Mouse (Mus musculus): Measurements from ENCODE around the gene Fgf10.

Gene Fgf10

DNA sequence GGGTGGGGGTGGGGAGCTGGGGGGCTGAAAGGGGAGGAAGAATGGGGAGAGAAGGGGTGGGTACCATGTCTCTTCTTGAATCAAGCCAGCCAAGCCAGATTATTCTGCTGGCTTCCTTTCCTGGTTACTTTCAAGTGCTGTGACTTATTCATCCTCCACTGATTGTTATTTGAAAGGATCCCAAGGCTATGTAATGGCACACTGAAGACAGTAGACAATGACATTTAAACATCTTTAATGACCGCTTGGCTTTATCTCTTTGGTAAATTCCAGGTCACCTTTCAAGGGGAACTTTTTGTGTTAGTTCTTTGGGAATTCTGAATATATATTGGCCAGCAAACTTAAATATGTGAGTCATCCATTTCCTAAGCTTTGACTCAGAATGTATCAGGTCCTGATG lies 47.1 kb downstream of the Fgf10 start:
- no peak for DNase-seq (ENCODE audit: low read depth, low spot score)

GRCm38 (mm10) chr13:118718396-118718795 lies 48.8 kb downstream of the Fgf10 start:
- no peak for DNase-seq (ENCODE audit: low read depth, low spot score)

DNA sequence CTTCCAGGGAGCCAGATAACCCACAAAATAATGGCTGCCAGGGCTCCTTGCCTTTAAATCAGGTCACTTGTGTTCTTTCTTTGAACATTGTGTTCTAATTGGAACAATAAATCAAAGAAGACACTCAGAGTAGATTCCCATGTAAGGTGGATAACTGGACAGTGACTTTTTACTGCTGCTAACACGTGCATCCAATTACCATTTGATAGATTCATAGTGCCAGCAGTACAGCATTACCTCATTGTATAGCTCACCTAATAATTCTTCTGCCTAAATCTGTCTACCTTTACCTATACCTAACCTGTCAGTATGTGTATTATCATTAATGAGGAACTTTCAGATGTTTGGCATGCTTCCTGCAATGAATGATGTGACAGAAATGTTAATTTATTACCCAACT lies 52.1 kb downstream of the Fgf10 start:
- no peak for DNase-seq (ENCODE audit: low read depth, low spot score)

DNA sequence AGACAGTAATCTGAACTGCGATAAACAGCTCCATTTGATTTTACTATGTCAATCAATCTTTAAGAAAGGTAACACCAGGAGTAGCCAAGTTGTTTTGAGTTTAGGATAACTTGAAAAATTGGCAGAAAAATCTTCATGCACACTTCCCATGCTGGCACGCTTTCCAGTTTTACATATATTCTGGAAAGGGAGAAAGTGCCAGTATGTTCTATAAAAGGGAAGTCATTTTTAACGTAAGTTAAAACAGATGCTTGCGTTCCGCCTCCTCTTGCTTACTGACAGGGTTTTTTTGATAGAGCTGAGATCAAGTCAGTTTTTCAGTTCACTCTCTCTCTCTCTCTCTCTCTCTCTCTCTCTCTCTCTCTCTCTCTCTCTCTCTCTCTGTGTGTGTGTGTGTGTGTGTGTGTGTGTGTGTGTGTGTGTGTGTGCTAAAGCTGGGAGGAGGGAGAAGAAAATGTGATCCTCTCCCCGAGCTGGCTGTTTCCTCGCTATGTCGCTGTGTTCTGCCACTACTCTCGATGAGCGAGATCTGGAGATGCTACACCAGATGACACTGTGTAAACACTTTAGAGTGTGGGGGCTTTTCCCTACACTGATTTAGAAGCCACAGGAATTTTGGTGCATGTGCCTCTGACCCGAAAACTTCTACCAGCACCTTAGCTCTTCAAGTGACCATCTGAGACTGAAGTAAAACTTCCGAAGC lies 62.4 kb downstream of the Fgf10 start:
- no peak for DNase-seq (ENCODE audit: low read depth, low spot score)

GRCm38 (mm10) chr13:118739854-118740411 lies 70.3 kb downstream of the Fgf10 start:
- DNase-seq (ENCODE audit: low read depth, low spot score): no peak

GRCm38 (mm10) chr13:118742788-118743187 lies 73.2 kb downstream of the Fgf10 start:
- no peak for DNase-seq (ENCODE audit: low read depth, low spot score)

- DNase-seq (ENCODE audit: low read depth, low spot score): no peak
These were observed 75.2 kb downstream of the Fgf10 start for GRCm38 (mm10) chr13:118744806-118745205.

DNA sequence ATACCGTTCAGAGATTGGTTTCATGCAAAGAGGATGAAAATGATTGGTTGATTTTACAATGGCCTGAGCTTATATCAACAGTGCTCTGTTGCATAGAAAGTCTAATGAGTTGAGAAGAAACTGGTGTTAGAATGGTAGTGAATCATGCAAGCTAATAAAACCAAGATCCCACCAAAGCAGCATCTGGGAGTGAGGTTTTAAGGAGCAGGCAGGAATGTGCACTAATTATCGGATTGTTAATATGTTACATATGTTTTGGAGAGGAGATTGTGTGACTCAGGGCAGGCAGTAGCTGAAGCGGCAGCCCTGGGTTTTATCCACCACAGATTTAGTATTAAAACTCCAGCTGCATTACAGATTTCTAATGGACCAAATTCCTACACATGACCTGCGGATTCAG lies 76.8 kb downstream of the Fgf10 start:
- DNase-seq (ENCODE audit: low read depth, low spot score): no peak

DNA sequence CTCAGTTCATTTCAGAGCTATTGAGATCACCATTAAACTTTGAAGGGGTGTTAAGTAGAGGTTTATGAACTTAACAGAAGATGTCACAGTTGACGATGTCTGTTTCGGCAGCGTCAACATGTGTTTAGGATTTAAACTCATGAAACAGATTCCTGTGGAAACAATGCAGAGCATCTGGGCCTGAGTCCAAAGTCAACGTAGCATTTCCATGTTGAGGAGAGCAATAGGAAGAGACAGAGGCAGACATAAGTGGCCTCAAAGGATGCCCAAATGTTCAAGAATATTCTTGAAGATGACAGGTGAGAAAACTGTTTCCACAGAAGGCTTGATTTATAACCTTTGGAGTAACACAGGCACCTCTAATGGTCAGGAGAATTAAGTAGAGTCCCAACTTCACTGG lies 84.4 kb downstream of the Fgf10 start:
- no peak for DNase-seq (ENCODE audit: low read depth, low spot score)

- no peak for DNase-seq (ENCODE audit: low read depth, low spot score)
These were observed 89.4 kb downstream of the Fgf10 start for GRCm38 (mm10) chr13:118759021-118759420.

DNA sequence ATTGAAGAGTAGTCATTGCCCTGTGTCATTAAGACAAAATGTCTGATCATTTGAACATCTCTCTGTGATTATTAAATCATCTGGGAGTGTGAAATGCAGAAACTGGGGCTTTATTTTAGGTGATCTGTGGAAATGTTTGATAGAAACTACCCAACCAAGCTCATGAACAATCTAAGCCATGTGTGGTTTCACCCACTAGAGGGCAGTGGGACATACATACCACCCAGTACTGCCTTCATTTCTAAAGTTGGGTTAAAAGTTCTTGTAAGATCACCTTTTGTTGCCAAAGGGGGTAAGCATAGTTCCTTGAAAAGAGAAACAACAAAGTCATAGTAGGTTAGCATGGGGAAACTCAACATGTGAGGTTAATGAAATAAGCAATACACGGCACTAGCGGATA lies 93.4 kb downstream of the Fgf10 start:
- DNase-seq (ENCODE audit: low read depth, low spot score): no peak

GRCm38 (mm10) chr13:118772188-118772587 lies 102.6 kb downstream of the Fgf10 start:
- no peak for DNase-seq (ENCODE audit: low read depth, low spot score)

- DNase-seq (ENCODE audit: low read depth, low spot score): no peak
These were observed 105.6 kb downstream of the Fgf10 start for GRCm38 (mm10) chr13:118775148-118775547.

GRCm38 (mm10) chr13:118779161-118779560 lies 109.6 kb downstream of the Fgf10 start:
- no peak for DNase-seq (ENCODE audit: low read depth, low spot score)

- DNase-seq (ENCODE audit: low read depth, low spot score): no peak
These were observed 122.2 kb downstream of the Fgf10 start for GRCm38 (mm10) chr13:118791753-118792152.

- no peak for DNase-seq (ENCODE audit: low read depth, low spot score)
These were observed 122.6 kb downstream of the Fgf10 start for GRCm38 (mm10) chr13:118792198-118792597.

- DNase-seq (ENCODE audit: low read depth, low spot score): no peak
These were observed 130.6 kb downstream of the Fgf10 start for GRCm38 (mm10) chr13:118800176-118800575.

DNA sequence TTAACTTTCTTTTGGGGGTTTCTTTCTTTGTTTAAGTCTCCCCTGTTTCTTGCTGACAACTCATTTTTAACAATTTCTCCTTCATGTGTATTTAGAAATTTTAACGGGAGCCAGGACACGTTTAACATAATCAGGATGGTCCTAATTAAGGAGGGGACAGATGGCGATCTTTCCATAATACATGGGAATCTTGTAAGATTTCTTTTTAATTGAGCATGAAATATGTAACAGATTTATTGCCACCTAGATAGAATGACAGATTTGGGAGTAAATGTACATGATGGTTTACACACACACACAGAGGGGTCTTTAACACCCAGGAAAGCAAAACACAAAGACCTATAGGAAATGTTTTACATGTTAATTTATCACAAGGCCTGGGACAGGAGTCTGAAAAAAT lies 137.1 kb downstream of the Fgf10 start:
- no peak for DNase-seq (ENCODE audit: low read depth, low spot score)

DNA sequence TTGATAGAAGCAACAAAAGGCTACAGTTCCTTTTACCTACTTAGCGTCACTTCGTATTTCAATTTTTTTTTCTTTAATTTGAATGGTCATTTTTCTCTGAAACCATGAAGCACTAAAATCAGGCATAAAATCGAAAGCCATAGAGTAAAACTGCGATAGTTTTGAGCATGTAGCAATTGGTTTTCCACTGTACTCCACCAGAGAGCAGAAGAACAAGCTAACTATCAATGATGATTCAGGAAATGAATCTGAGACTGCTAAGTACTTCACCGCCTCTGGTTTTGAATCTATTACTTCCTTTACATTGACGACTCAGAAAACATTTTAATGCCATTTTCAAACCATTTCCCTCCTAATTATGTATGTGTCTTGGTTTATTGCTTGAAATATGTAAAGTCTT lies 150.2 kb downstream of the Fgf10 start:
- no peak for DNase-seq (ENCODE audit: low read depth, low spot score)

GRCm38 (mm10) chr13:118823113-118823512 lies 153.5 kb downstream of the Fgf10 start:
- DNase-seq (ENCODE audit: low read depth, low spot score): no peak

GRCm38 (mm10) chr13:118825102-118825501 lies 155.5 kb downstream of the Fgf10 start:
- DNase-seq (ENCODE audit: low read depth, low spot score): no peak

DNA sequence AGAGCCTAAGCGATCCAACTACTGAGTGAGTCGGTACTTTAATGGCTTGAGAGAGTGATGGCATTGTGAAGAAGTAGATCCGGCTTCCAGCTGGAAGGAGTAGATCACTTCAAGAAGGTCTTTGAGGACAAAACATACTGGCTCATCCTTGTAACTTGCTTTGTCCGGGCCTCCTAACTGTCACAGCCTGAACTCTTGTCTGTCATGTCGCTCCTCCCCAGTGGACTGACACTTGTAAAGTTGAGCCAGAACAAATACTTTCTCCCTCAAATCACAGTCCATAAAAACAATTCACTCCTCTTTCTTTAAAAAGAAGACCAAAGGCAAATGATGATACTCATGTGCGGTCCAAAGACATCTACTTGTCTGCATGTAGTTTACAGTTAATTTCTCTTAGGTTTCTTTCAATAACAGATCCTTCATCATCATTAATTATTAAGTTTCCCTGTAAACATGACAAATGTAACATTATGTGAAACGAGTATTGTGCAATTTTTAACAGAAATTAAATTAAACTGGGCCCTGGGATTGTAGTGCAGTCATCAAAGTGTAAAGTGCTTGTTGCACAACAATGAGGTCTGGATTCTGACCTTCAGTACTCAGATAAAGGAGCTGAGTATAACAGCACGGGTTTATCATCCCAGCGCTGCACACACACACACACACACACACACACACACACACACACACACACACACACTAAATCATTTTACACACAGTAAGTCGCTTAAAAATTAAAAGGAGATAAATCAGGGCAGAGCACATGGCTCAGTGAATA lies 159.2 kb downstream of the Fgf10 start:
- DNase-seq (ENCODE audit: low read depth, low spot score): no peak

- no peak for DNase-seq (ENCODE audit: low read depth, low spot score)
These were observed 164.4 kb downstream of the Fgf10 start for GRCm38 (mm10) chr13:118834021-118834420.
